Comparison of ENCODE assay signal across 8 mouse cellular contexts in the genomic region with DNA sequence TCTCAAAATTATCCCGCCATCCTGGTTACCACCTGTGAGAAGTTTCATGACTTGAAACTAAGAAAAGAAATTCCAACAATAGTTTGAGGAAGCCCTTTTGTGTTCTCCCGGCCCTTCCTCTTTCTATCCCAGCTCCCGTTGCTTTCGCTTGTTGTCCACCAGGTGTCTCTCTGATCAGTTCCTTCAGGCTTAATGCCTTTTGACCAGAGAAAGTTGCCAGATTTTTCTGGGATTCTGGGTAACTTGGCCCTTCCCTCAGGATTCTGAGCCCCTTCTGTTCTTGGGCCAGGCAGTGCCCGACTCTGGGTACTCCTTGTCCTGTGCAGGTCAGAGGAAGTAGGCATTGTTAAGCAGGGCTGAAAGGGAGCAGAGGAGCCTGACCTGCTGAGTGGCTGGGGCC. TPM values are rescaled to one million over a fixed set of nuclear protein-coding genes. Genes with fewer than 3 reads are reported as not detected.
DNase-seq lines count a peak whose midpoint lies in the region; ATAC-seq lines count a peak whose summit lies in the region.

No protein-coding gene starts in this region.

- no peak for ATAC-seq in cerebellum, adult (ENCODE audit: insufficient number of reproducible peaks, low FRiP score, low TSS enrichment)
- no peak for ATAC-seq in midbrain, embryonic 14.5 days (ENCODE audit: low FRiP score, low TSS enrichment)
- no peak for ATAC-seq in midbrain, embryonic 13.5 days
- ATAC-seq in kidney, embryonic 14.5 days (ENCODE audit: low FRiP score, low TSS enrichment), result peak; percentile 32; the same call in 1 of the 2 replicates
- ATAC-seq in megakaryocyte progenitor cell, adult 5-6 weeks (replicated peaks; ENCODE audit: poor library complexity), result peak; percentile 40; the same call in 1 of the 2 replicates

- WGBS in midbrain, embryonic 14.5 days, result 6% methylated on average over 5 of the region's 5 CpGs
- 10% methylated on average over 5 of the region's 5 CpGs for WGBS in midbrain, embryonic 13.5 days
- WGBS in embryonic facial prominence, embryonic 10.5 days, result 17% methylated on average over 5 of the region's 5 CpGs
- WGBS in kidney, embryonic 14.5 days, result 16% methylated on average over 5 of the region's 5 CpGs

- peaks cover 27% of the 10 kb centered on the region for H3K36me3 ChIP-seq in midbrain, embryonic 14.5 days (ENCODE audit: control insufficient read depth, insufficient read depth, low read length)
- H3K36me3 ChIP-seq in midbrain, embryonic 13.5 days, result peaks cover 36% of the 10 kb centered on the region
- peaks cover 32% of the 10 kb centered on the region for H3K36me3 ChIP-seq in embryonic facial prominence, embryonic 10.5 days (replicated peaks)
- peaks cover 11% of the 10 kb centered on the region for H3K36me3 ChIP-seq in kidney, embryonic 14.5 days (ENCODE audit: control insufficient read depth, insufficient read depth, low read length)

- no peaks in the 10 kb centered on the region for H3K27me3 ChIP-seq in midbrain, embryonic 14.5 days (ENCODE audit: control insufficient read depth, insufficient read depth, low read length)
- H3K27me3 ChIP-seq in midbrain, embryonic 13.5 days, result no peaks in the 10 kb centered on the region
- H3K27me3 ChIP-seq in embryonic facial prominence, embryonic 10.5 days (replicated peaks; ENCODE audit: low read depth, poor library complexity, severe bottlenecking), result no peaks in the 10 kb centered on the region
- H3K27me3 ChIP-seq in kidney, embryonic 14.5 days (ENCODE audit: control insufficient read depth, insufficient read depth, low read length), result no peaks in the 10 kb centered on the region

- H3K9me3 ChIP-seq in midbrain, embryonic 14.5 days (ENCODE audit: control insufficient read depth, low read length), result no peaks in the 10 kb centered on the region
- H3K9me3 ChIP-seq in midbrain, embryonic 13.5 days, result no peaks in the 10 kb centered on the region
- no peaks in the 10 kb centered on the region for H3K9me3 ChIP-seq in embryonic facial prominence, embryonic 10.5 days
- no peaks in the 10 kb centered on the region for H3K9me3 ChIP-seq in kidney, embryonic 14.5 days (ENCODE audit: control insufficient read depth, low read length)

- peak; percentile 35 for DNase-seq in cerebellum, adult 8-10 months
- DNase-seq in midbrain, embryonic 14.5 days, result peak; percentile 80
- DNase-seq in embryonic facial prominence, embryonic 10.5 days (ENCODE audit: low spot score), result peak; percentile 29
- no peak for DNase-seq in c-Kit-positive CD71-positive TER-119-positive erythroid progenitor cells, embryonic 14.5 days (ENCODE audit: low spot score)

- H3K4me1 ChIP-seq in midbrain, embryonic 14.5 days (ENCODE audit: control insufficient read depth, insufficient read depth, low read length), result peaks cover 5% of the 10 kb centered on the region
- peaks cover 10% of the 10 kb centered on the region for H3K4me1 ChIP-seq in midbrain, embryonic 13.5 days (replicated peaks)
- peaks cover 35% of the 10 kb centered on the region for H3K4me1 ChIP-seq in embryonic facial prominence, embryonic 10.5 days
- peaks cover 8% of the 10 kb centered on the region for H3K4me1 ChIP-seq in kidney, embryonic 14.5 days (ENCODE audit: control insufficient read depth, insufficient read depth, low read length)

- H3K9ac ChIP-seq in midbrain, embryonic 14.5 days (replicated peaks; ENCODE audit: low read length), result peak overlapping the region; percentile 1; the same call in 1 of the 2 replicates
- H3K9ac ChIP-seq in midbrain, embryonic 13.5 days (replicated peaks), result no peak overlapping the region
- H3K9ac ChIP-seq in kidney, embryonic 14.5 days (ENCODE audit: low read depth, low read length), result peak overlapping the region; percentile 29; the same call in 1 of the 2 replicates

- no peak overlapping the region for H3K27ac ChIP-seq in midbrain, embryonic 14.5 days (replicated peaks; ENCODE audit: low read depth, low read length)
- no peak overlapping the region for H3K27ac ChIP-seq in midbrain, embryonic 13.5 days
- peak overlapping the region; percentile 63 for H3K27ac ChIP-seq in embryonic facial prominence, embryonic 10.5 days (replicated peaks)
- H3K27ac ChIP-seq in kidney, embryonic 14.5 days (ENCODE audit: low read depth, low read length), result no peak overlapping the region

- H3K4me3 ChIP-seq in midbrain, embryonic 14.5 days (replicated peaks; ENCODE audit: low read depth, low read length), result no peak overlapping the region
- no peak overlapping the region for H3K4me3 ChIP-seq in midbrain, embryonic 13.5 days (replicated peaks)
- no peak overlapping the region for H3K4me3 ChIP-seq in embryonic facial prominence, embryonic 10.5 days
- no peak overlapping the region for H3K4me3 ChIP-seq in kidney, embryonic 14.5 days (ENCODE audit: low read length)

- H3K4me2 ChIP-seq in midbrain, embryonic 14.5 days (ENCODE audit: low read length), result no peak overlapping the region
- no peak overlapping the region for H3K4me2 ChIP-seq in midbrain, embryonic 13.5 days (replicated peaks)
- H3K4me2 ChIP-seq in kidney, embryonic 14.5 days (replicated peaks; ENCODE audit: low read depth, low read length), result no peak overlapping the region

RNA-seq across cellular contexts. Expression of gene Tma7, which starts 5.6 kb away (rescaled TPM):
- polyA plus RNA-seq in midbrain, embryonic 14.5 days (2014; fragmentation: Nextera tagmentation; extraction: Ambion mirVana), result 733 and 824 TPM in 2 replicates
- 724 and 757 TPM in 2 replicates for polyA plus RNA-seq in midbrain, embryonic 13.5 days (2015; fragmentation: Nextera tagmentation; extraction: Ambion mirVana)
- 784 and 812 TPM in 2 replicates for polyA plus RNA-seq in embryonic facial prominence, embryonic 10.5 days (2016; fragmentation: Nextera tagmentation; extraction: Ambion mirVana)
- 687 and 868 TPM in 2 replicates for polyA plus RNA-seq in kidney, embryonic 14.5 days (2014; fragmentation: Nextera tagmentation; extraction: Ambion mirVana)
- total RNA-seq in megakaryocyte progenitor cell, adult 5-6 weeks (2015), result 411 and 433 TPM in 2 replicates
- total RNA-seq in megakaryocyte progenitor cell, adult 5-6 weeks (2017), result 121 and 130 TPM in 2 replicates

RNA-seq across cellular contexts. Expression of gene Ccdc51, which starts 5.7 kb away (rescaled TPM):
- polyA plus RNA-seq in midbrain, embryonic 14.5 days (2014; fragmentation: Nextera tagmentation; extraction: Ambion mirVana), result 14.0 and 15.4 TPM in 2 replicates
- 12.8 and 14.6 TPM in 2 replicates for polyA plus RNA-seq in midbrain, embryonic 13.5 days (2015; fragmentation: Nextera tagmentation; extraction: Ambion mirVana)
- polyA plus RNA-seq in embryonic facial prominence, embryonic 10.5 days (2016; fragmentation: Nextera tagmentation; extraction: Ambion mirVana), result 11.8 and 13.3 TPM in 2 replicates
- 13.5 and 14.7 TPM in 2 replicates for polyA plus RNA-seq in kidney, embryonic 14.5 days (2014; fragmentation: Nextera tagmentation; extraction: Ambion mirVana)
- total RNA-seq in megakaryocyte progenitor cell, adult 5-6 weeks (2015), result 5.8 and 8.6 TPM in 2 replicates
- 14.6 and 15.2 TPM in 2 replicates for total RNA-seq in megakaryocyte progenitor cell, adult 5-6 weeks (2017)

RNA-seq across cellular contexts. Expression of gene Plxnb1, which starts 7.2 kb away (rescaled TPM):
- 21.7 and 22.4 TPM in 2 replicates for polyA plus RNA-seq in midbrain, embryonic 14.5 days (2014; fragmentation: Nextera tagmentation; extraction: Ambion mirVana)
- polyA plus RNA-seq in midbrain, embryonic 13.5 days (2015; fragmentation: Nextera tagmentation; extraction: Ambion mirVana), result 28.2 and 33.3 TPM in 2 replicates
- polyA plus RNA-seq in embryonic facial prominence, embryonic 10.5 days (2016; fragmentation: Nextera tagmentation; extraction: Ambion mirVana), result 24.8 and 28.6 TPM in 2 replicates
- polyA plus RNA-seq in kidney, embryonic 14.5 days (2014; fragmentation: Nextera tagmentation; extraction: Ambion mirVana), result 10.5 and 17.0 TPM in 2 replicates
- not detected in 2 replicates for total RNA-seq in megakaryocyte progenitor cell, adult 5-6 weeks (2015)
- not detected in 2 replicates for total RNA-seq in megakaryocyte progenitor cell, adult 5-6 weeks (2017)

RNA-seq across cellular contexts. Expression of gene Atrip, which starts 14.1 kb away (rescaled TPM):
- 26.5 and 28.6 TPM in 2 replicates for polyA plus RNA-seq in midbrain, embryonic 14.5 days (2014; fragmentation: Nextera tagmentation; extraction: Ambion mirVana)
- polyA plus RNA-seq in midbrain, embryonic 13.5 days (2015; fragmentation: Nextera tagmentation; extraction: Ambion mirVana), result 31.0 and 31.7 TPM in 2 replicates
- 35.9 and 36.7 TPM in 2 replicates for polyA plus RNA-seq in embryonic facial prominence, embryonic 10.5 days (2016; fragmentation: Nextera tagmentation; extraction: Ambion mirVana)
- 20.5 and 30.7 TPM in 2 replicates for polyA plus RNA-seq in kidney, embryonic 14.5 days (2014; fragmentation: Nextera tagmentation; extraction: Ambion mirVana)
- total RNA-seq in megakaryocyte progenitor cell, adult 5-6 weeks (2015), result 13.3 and 17.6 TPM in 2 replicates
- 15.3 and 20.1 TPM in 2 replicates for total RNA-seq in megakaryocyte progenitor cell, adult 5-6 weeks (2017)

RNA-seq across cellular contexts. Expression of gene Trex1, which starts 28.5 kb away (rescaled TPM):
- 15.3 and 18.8 TPM in 2 replicates for polyA plus RNA-seq in midbrain, embryonic 14.5 days (2014; fragmentation: Nextera tagmentation; extraction: Ambion mirVana)
- 13.6 and 14.5 TPM in 2 replicates for polyA plus RNA-seq in midbrain, embryonic 13.5 days (2015; fragmentation: Nextera tagmentation; extraction: Ambion mirVana)
- 8.4 and 10.3 TPM in 2 replicates for polyA plus RNA-seq in embryonic facial prominence, embryonic 10.5 days (2016; fragmentation: Nextera tagmentation; extraction: Ambion mirVana)
- 12.6 and 13.3 TPM in 2 replicates for polyA plus RNA-seq in kidney, embryonic 14.5 days (2014; fragmentation: Nextera tagmentation; extraction: Ambion mirVana)
- 22.4 and 24.1 TPM in 2 replicates for total RNA-seq in megakaryocyte progenitor cell, adult 5-6 weeks (2015)
- total RNA-seq in megakaryocyte progenitor cell, adult 5-6 weeks (2017), result 12.3 and 15.6 TPM in 2 replicates

Comparison
In these comparisons a context has a peak if more than half of its experiments do, and no peak if none do; other contexts are left out.
1. ATAC-seq: peak in kidney, embryonic 14.5 days (single experiment) and megakaryocyte progenitor cell, adult 5-6 weeks (single experiment); none in cerebellum, adult (single experiment), midbrain, embryonic 14.5 days (single experiment) and midbrain, embryonic 13.5 days (single experiment).